Mouse (Mus musculus): ENCODE results near the gene Cox15.
A peak's percentile ranks its signal among the peaks of the same experiment; 100 is the strongest.

The Cox15 gene

DNA sequence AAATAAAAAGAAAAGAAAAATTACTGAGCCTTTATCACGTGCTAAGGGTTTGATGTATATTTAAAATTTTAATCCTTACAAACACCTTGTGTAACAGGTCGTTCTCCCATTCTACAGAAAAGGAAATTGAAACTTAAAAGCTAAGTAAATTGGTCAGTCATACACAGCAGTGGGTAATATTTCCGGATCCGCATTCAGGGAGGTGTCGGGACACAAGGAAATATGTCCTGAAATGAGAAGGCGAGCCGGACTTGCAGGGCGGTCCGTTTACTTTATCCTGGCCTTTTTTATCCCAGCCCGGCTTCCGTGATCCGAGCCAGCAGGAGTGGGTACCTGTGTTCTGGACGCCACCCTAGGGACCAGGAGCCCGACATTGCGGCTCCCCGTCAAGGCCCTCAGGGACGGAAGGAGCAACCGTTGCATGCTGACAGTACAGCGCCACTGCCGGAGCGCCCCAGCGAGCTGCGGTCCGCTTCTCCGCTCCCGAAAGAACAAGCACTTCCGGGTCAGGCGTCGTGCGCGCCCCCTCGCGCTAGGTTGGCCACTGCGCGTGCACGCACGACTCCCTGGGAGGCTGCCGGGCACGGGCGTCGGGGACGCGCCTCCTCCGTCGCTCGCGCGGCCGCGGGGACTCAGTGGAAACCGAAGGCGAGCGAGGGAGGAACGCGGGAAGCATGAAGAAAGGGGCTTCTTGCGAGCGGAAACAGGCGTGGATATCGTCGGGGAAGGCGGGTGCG lies at the start of gene Cox15, which contains the start of gene Cutc:
Gene Cox15, minus strand, starts transcription at position 512 of the 737 bp plus-strand sequence.
Gene Cutc, plus strand, starts transcription at position 508 of the 737 bp plus-strand sequence.
- peak; percentile 98 for DNase-seq (ENCODE audit: low read depth, low spot score)

GRCm38 (mm10) chr19:43801427-43802051 lies 48.7 kb upstream of the Cox15 start:
- DNase-seq (ENCODE audit: low read depth, low spot score), result no peak

- no peak for DNase-seq (ENCODE audit: low read depth, low spot score)
These were observed 44.4 kb upstream of the Cox15 start for GRCm38 (mm10) chr19:43797216-43797615.

GRCm38 (mm10) chr19:43795511-43795910 lies 42.7 kb upstream of the Cox15 start:
- no peak for DNase-seq (ENCODE audit: low read depth, low spot score)

DNA sequence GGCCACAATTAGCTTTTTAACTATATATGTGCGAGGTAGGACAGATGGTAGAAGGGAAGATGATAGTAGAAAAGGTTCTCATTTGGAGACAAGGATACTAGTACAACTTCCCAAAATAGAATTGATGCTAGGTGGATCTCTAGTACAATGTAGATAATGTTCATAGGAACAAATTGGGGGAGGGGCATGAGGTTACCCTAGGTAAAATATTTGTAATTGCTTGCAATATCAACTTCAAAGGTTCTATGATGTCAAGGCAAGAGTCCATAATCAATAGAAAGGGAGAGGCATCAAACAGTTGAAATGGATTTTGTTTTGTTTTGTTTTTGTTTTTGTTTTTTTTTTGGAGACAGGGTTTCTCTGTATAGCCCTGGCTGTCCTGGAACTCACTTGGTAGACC lies 41.2 kb upstream of the Cox15 start:
- no peak for DNase-seq (ENCODE audit: low read depth, low spot score)

- DNase-seq (ENCODE audit: low read depth, low spot score), result no peak
These were observed 39.7 kb upstream of the Cox15 start for GRCm38 (mm10) chr19:43792537-43792936.

GRCm38 (mm10) chr19:43789817-43790216 lies 37.0 kb upstream of the Cox15 start:
- no peak for DNase-seq (ENCODE audit: low read depth, low spot score)

GRCm38 (mm10) chr19:43786249-43787026 lies 33.6 kb upstream of the Cox15 start:
- no peak for DNase-seq (ENCODE audit: low read depth, low spot score)

DNA sequence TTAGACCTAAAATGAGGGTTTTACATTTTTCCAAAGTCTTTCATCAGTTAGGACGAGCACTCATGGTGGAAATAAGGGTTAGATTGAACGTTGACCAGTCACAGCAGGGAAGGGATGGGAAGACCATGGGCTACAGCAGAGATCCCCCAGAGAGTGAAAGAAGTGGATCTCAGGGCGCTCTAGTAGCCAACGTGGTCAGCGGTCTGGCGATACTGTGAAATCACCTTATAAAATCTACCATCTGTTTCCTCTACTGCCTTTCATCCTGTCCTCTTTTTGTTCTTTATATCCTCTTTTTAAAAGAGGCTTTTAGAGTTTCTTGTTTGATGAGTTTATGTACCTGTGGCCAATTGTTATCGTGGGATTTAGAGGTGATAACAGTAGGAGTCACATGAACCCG lies 32.0 kb upstream of the Cox15 start:
- no peak for DNase-seq (ENCODE audit: low read depth, low spot score)

- DNase-seq (ENCODE audit: low read depth, low spot score), result no peak
These were observed 29.2 kb upstream of the Cox15 start, which contains the start of gene Abcc2 for GRCm38 (mm10) chr19:43781980-43782379. Gene Abcc2, plus strand, starts transcription at chr19:43782192.

DNA sequence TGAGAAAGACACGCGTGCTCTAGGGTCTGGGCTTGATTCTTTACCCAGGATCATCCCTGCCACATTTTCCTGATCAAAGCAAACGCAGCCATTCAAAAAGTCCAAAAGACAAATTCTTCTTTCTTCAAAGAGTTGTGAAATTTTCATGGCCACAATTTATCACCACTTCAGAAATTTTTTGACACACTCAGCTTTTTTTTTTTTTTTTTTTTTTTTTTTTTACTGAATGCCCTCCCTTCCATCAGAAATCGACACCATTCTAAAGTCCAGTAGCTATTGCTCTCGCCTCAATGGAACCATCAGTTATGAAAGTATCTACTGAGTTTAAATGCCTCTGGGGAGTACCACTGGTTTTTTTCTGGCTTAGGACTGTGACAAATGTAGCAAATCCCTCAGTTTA lies 27.6 kb upstream of the Cox15 start:
- DNase-seq (ENCODE audit: low read depth, low spot score), result no peak

DNA sequence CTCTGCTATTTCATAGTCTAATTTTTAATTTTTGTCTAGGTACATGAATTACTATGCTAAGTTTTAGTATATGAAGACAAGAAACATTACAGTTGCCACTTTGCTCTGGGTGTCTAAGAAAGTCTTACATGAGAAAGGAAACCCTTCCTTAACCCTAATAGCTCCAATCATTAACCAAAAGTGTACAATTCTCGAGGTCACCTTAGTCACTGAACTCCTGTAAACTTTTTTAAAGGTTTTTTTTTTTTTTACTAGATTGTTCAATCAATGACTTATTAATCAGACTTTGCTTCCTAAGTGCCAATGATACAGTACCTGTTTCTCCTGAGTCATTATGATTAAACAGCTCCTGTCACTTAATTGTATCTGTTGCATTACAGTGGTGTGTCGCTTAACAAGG lies 24.5 kb upstream of the Cox15 start:
- DNase-seq (ENCODE audit: low read depth, low spot score), result no peak

- DNase-seq (ENCODE audit: low read depth, low spot score), result no peak
These were observed 23.8 kb upstream of the Cox15 start for GRCm38 (mm10) chr19:43776561-43776960.

- DNase-seq (ENCODE audit: low read depth, low spot score), result no peak
These were observed 22.6 kb upstream of the Cox15 start for GRCm38 (mm10) chr19:43775433-43775832.

DNA sequence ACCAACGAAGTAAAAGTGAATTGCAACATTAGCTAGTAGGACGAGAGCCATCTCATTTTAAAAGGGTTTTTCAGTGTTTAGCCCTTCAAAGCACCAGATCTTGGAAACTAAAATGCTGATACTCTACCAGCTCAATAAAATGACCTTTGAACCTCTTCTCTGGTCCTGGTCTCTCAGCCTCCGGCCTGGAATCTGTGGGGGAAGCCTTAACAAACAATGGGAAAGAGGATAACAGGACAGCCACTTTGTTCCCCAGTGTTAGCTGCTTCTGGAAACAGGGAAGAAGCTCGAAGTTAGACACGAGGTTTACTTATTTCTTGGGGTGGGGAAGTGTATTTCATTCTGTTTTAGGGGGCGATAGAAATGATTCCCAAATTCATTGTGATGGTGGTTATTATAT lies 19.5 kb upstream of the Cox15 start:
- no peak for DNase-seq (ENCODE audit: low read depth, low spot score)

DNA sequence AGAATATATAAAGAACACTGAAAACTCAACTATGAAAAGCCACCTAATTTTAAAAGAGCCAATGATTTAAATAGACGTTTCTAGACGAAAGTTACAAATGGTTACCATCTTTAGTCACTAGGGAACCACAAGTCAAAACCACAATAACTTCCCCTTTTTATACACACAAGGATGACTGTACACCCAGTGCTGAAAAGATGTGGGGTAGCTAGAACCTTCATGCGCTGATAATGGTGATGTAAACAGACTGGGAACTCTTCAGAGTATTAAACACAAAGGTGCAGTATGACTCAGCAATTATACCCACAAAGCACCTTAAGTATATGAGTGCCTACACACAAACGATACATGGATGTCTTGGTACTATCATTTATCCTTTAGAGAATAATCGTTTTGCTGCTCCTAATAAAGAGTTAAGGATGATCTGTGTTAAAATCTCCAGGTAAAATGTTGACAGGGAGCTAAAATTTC lies 18.7 kb upstream of the Cox15 start:
- DNase-seq (ENCODE audit: low read depth, low spot score), result no peak

DNA sequence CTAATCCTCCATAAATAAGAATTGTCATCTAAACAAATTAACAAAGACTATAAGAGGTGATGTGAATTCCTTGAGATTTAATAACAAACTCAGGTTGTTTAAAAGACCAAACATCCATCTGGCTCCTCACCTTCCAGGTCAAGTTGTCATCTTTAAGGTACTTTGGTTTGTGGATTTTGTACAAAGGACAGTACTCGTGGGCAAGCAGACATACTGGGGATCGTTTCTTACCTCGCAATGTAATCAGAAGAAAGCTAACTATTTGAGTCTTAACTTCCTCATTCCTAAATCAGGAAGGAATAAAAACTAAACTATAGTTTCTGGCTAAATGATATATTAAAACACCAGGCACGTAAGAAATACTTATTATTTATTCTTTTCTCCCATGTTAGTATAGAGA lies 17.8 kb upstream of the Cox15 start:
- no peak for DNase-seq (ENCODE audit: low read depth, low spot score)

GRCm38 (mm10) chr19:43769366-43769960 lies 16.7 kb upstream of the Cox15 start:
- DNase-seq (ENCODE audit: low read depth, low spot score), result no peak

DNA sequence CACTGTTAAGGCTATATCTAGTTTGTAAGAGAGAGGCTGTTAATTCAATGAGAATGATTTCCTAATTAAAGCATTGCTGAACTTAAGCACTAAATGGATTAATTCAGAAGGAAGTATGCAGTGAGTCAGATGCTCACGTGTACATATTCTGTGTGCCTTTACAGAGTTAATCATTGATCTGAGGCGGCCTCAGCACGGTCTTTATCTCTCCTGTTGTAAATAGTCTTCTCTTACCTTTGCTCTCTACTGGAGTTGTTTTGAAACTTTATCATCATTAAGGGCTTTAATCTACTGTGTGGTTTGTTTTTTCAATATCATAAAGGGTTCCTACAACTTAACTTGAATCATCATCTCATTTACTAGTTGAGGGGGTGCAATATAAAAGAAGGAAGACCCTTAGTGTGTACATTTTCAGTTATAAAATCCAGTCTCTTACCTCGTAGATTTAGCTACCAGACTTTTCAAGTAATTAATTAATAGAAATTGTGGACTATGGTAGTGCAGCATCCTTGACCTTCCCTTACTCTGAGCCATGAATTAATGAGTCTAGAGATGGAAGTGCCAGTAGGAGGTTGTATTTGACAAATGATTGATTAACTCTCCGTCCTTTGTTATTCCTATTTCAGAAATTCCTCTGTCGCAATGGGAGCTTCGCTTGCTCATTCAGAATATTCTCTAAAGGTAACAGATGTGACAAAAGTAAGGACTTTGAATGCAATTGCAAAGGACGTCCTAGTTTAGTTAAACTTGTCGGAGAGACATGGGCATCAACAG lies 14.9 kb upstream of the Cox15 start:
- no peak for DNase-seq (ENCODE audit: low read depth, low spot score)

GRCm38 (mm10) chr19:43766451-43766850 lies 13.7 kb upstream of the Cox15 start:
- no peak for DNase-seq (ENCODE audit: low read depth, low spot score)

- DNase-seq (ENCODE audit: low read depth, low spot score), result no peak
These were observed 9.6 kb upstream of the Cox15 start for GRCm38 (mm10) chr19:43762410-43762809.
